Mouse (Mus musculus) stomach, embryonic 15.5 days (tissue): ENCODE data around the gene Zbtb16. TPM values are rescaled to one million over a fixed set of nuclear protein-coding genes. Genes with fewer than 3 reads are reported as not detected.

ENCODE experiments used
- ATAC-seq: fragments of 200-750 bp; cut with Nextera tagmentation; 2 replicates; pipeline ENCODE4 v1.8.0; 2017; ENCODE audit warnings: low read depth, moderate number of reproducible peaks, moderate TSS enrichment; ENCODE audit not compliant: insufficient read depth, low FRiP score
- H3K27ac ChIP-seq: fragments of 300-500 bp; sonication (generic); 2 replicates; pipeline ENCODE4 v1.5.1; 2015; ENCODE audit warnings: mild to moderate bottlenecking, inconsistent platforms
- H3K27me3 ChIP-seq: fragments of 300-500 bp; sonication (generic); replicated peaks from 2 replicates; pipeline ENCODE4 v1.6.1; 2015; ENCODE audit warnings: inconsistent platforms
- H3K36me3 ChIP-seq: fragments of 300-500 bp; sonication (generic); 2 replicates; pipeline ENCODE4 v1.6.1; 2015; ENCODE audit warnings: inconsistent platforms
- H3K4me1 ChIP-seq: fragments of 300-500 bp; sonication (generic); 2 replicates; pipeline ENCODE4 v1.6.1; 2015; ENCODE audit warnings: inconsistent platforms
- H3K4me2 ChIP-seq: fragments of 300-500 bp; sonication (generic); 2 replicates; pipeline ENCODE4 v1.6.1; 2015; ENCODE audit warnings: mild to moderate bottlenecking, inconsistent platforms
- H3K4me3 ChIP-seq: fragments of 300-500 bp; sonication (generic); replicated peaks from 2 replicates; pipeline ENCODE4 v1.5.1; 2015; ENCODE audit warnings: inconsistent platforms
- H3K9ac ChIP-seq: fragments of 300-500 bp; sonication (generic); 2 replicates; pipeline ENCODE4 v1.6.1; 2015; ENCODE audit warnings: inconsistent platforms
- H3K9me3 ChIP-seq: fragments of 300-500 bp; sonication (generic); 2 replicates; pipeline ENCODE4 v1.6.1; 2016; ENCODE audit warnings: inconsistent platforms
- WGBS: fragments of 180-500 bp; shearing (Covaris S2); methylation state at CpG from one replicate; pipeline ENCODE4 v1.1.7; 2015; 5-methylcytosine and 5-hydroxymethylcytosine counted together
- polyA plus RNA-seq: library from polyadenylated mRNA; unstranded; fragments of >200 nt; fragmentation: Nextera tagmentation; extraction: Ambion mirVana; gene quantifications from 2 replicates; pipeline ENCODE4 v1.2.1, GENCODE M21; 2015

Gene Zbtb16
- polyA plus RNA-seq, 1 experiment from 2014 or later: 3.9 TPM

- H3K4me1 ChIP-seq: no peaks in the 10 kb centered on the region
- H3K9me3 ChIP-seq: no peaks in the 10 kb centered on the region
- no peaks in the 10 kb centered on the region for H3K27me3 ChIP-seq
- no peak within 1 kb of the TSS for H3K9ac ChIP-seq
- H3K27ac ChIP-seq: no peak within 1 kb of the TSS
- ATAC-seq: no peak
- H3K4me3 ChIP-seq: no peak within 1 kb of the TSS
- no peaks in the 10 kb centered on the region for H3K36me3 ChIP-seq
- WGBS: 22% methylated on average over 8 of the region's 8 CpGs
- no peak within 1 kb of the TSS for H3K4me2 ChIP-seq
These were observed 231.0 kb downstream of the Zbtb16 start, which contains the start of gene Nnmt for GRCm38 (mm10) chr9:48604939-48605598. TSS of gene Nnmt (minus strand) at chr9:48605153.

Other genes with a start within 250 kb of the Zbtb16 start
- gene Nnmt, start 231.1 kb downstream of the Zbtb16 start, polyA plus RNA-seq: 2.1 and 3.5 TPM in 2 replicates
- gene Htr3a, start 74.9 kb upstream of the Zbtb16 start, polyA plus RNA-seq: 1.5 and 1.7 TPM in 2 replicates
- 0.32 and 0.48 TPM in 2 replicates for gene Htr3b, start 128.8 kb upstream of the Zbtb16 start, polyA plus RNA-seq
- 23.3 and 24.2 TPM in 2 replicates for gene Usp28, start 149.2 kb upstream of the Zbtb16 start, polyA plus RNA-seq
- 33.1 and 33.3 TPM in 2 replicates for gene Zw10, start 219.4 kb upstream of the Zbtb16 start, polyA plus RNA-seq
- 3.6 and 4.2 TPM in 2 replicates for gene Tmprss5, start 245.0 kb upstream of the Zbtb16 start, polyA plus RNA-seq